Mouse (Mus musculus): ENCODE data around the gene Tfap2c.

Tfap2c gene

GRCm38 (mm10) chr2:172549371-172550155 is at the start of gene Tfap2c:
Tfap2c (plus strand) TSS chr2:172549593.
- peak; percentile 44 to 64 for DNase-seq (ENCODE audit: low spot score in 2 of 2)

- no peak for DNase-seq (ENCODE audit: low spot score in 2 of 2)
These were observed 48.6 kb upstream of the Tfap2c start for GRCm38 (mm10) chr2:172500752-172501316.

GRCm38 (mm10) chr2:172501341-172501740 is 48.1 kb upstream of the Tfap2c start:
- DNase-seq (ENCODE audit: low spot score in 2 of 2) = no peak

- no peak for DNase-seq (ENCODE audit: low spot score in 2 of 2)
These were observed 47.2 kb upstream of the Tfap2c start for GRCm38 (mm10) chr2:172502168-172502567.

GRCm38 (mm10) chr2:172506121-172506520 is 43.3 kb upstream of the Tfap2c start:
- no peak for DNase-seq (ENCODE audit: low spot score in 2 of 2)

- DNase-seq (ENCODE audit: low spot score in 2 of 2) = no peak
These were observed 39.2 kb upstream of the Tfap2c start for GRCm38 (mm10) chr2:172510056-172510712.

GRCm38 (mm10) chr2:172510899-172511298 is 38.5 kb upstream of the Tfap2c start:
- DNase-seq (ENCODE audit: low spot score in 2 of 2) = peak in 1 of 2 experiments; percentile 13

- no peak for DNase-seq (ENCODE audit: low spot score in 2 of 2)
These were observed 32.9 kb upstream of the Tfap2c start for GRCm38 (mm10) chr2:172516407-172516992.

GRCm38 (mm10) chr2:172520616-172521371 is 28.6 kb upstream of the Tfap2c start:
- DNase-seq (ENCODE audit: low spot score in 2 of 2) = no peak

GRCm38 (mm10) chr2:172522528-172522927 is 26.9 kb upstream of the Tfap2c start:
- no peak for DNase-seq (ENCODE audit: low spot score in 2 of 2)

- no peak for DNase-seq (ENCODE audit: low spot score in 2 of 2)
These were observed 22.2 kb upstream of the Tfap2c start for GRCm38 (mm10) chr2:172527175-172527574.

GRCm38 (mm10) chr2:172543987-172544386 is 5.4 kb upstream of the Tfap2c start:
- no peak for DNase-seq (ENCODE audit: low spot score in 2 of 2)

GRCm38 (mm10) chr2:172544601-172545127 is 4.7 kb upstream of the Tfap2c start:
- DNase-seq (ENCODE audit: low spot score in 2 of 2) = no peak

GRCm38 (mm10) chr2:172545592-172546235 is 3.7 kb upstream of the Tfap2c start:
- DNase-seq (ENCODE audit: low spot score in 2 of 2) = no peak

GRCm38 (mm10) chr2:172546551-172546950 is 2.8 kb upstream of the Tfap2c start:
- DNase-seq (ENCODE audit: low spot score in 2 of 2) = no peak

- DNase-seq (ENCODE audit: low spot score in 2 of 2) = peak; percentile 33 to 36
These were observed 2.3 kb upstream of the Tfap2c start for GRCm38 (mm10) chr2:172547116-172547515.

- DNase-seq (ENCODE audit: low spot score in 2 of 2) = no peak
These were observed 1.4 kb upstream of the Tfap2c start for GRCm38 (mm10) chr2:172547807-172548586.

- no peak for DNase-seq (ENCODE audit: low spot score in 2 of 2)
These were observed 629 bp upstream of the Tfap2c start for GRCm38 (mm10) chr2:172548672-172549255.

GRCm38 (mm10) chr2:172550364-172551080 is 1.1 kb downstream of the Tfap2c start:
- peak; percentile 62 to 65 for DNase-seq (ENCODE audit: low spot score in 2 of 2)

Data from urinary bladder, postnatal 36 days (tissue).